Mouse (Mus musculus) liver, adult 2 months (tissue): ENCODE results near the gene Olfr412.

ENCODE experiments used
- CTCF ChIP-seq: fragments of 200-500 bp; IDR thresholded peaks from 2 replicates; pipeline ENCODE4 v1.5.1; 2011; ENCODE audit warnings: low read depth, low read length, control low read depth
- POLR2A ChIP-seq: fragments of 200-500 bp; IDR thresholded peaks from 2 replicates; pipeline ENCODE4 v1.6.1; 2011; ENCODE audit warnings: low read length, control low read depth; ENCODE audit not compliant: insufficient read depth; ENCODE audit errors: extremely low read depth

GRCm38 (mm10) chr11:74409757-74410174, 47.9 kb downstream of the Olfr412 start:
- TF ChIP-seq POLR2A: no peak
- TF ChIP-seq CTCF: no peak
